Mouse (Mus musculus) retina, embryonic 14.5 days (tissue): ENCODE data around the gene Gm19426.

ENCODE experiments used
- DNase-seq: peaks from one replicate; pipeline ENCODE4 v3.0.0-alpha.2; 2015; ENCODE audit warnings: low spot score

Gm19426 gene

DNA sequence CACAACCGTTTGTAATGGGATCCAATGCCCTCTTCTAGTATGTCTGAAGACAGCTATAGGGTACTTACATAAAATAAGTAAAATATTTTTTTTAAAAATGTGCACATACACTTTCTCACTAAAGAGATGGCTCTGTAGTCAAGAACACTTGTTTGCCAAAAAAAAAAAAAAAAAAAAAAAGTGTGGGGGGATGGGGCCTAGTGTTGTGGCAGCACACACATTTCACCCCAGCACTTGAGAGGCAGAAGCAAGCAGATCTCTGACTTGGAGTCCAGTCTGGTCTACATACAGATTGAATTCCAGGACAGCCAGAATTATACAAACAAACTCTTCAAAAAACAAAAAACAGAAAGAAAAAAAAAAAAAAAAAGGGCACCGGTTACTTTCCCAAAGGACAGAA, 22.7 kb downstream of the Gm19426 start:
- no peak for DNase-seq

DNA sequence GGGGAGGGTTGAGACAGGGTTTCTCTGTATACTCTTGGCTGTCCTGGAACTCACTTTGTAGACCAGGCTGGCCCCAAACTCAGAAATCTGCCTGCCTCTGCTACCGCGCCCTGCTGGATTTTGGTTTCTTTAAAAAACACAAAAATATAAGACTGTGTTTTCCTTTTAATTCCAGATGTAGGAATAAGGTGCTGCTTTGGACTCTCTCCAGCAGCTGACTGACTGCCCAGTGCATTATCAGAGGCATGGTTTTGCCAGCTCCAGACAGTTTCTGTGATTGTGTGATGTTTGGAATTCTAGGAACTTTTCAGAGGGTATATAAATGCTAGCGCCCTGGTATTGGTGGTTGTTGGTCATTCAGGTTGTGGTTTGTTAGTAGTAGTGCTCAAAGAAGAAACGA, 26.1 kb downstream of the Gm19426 start:
- DNase-seq: no peak

DNA sequence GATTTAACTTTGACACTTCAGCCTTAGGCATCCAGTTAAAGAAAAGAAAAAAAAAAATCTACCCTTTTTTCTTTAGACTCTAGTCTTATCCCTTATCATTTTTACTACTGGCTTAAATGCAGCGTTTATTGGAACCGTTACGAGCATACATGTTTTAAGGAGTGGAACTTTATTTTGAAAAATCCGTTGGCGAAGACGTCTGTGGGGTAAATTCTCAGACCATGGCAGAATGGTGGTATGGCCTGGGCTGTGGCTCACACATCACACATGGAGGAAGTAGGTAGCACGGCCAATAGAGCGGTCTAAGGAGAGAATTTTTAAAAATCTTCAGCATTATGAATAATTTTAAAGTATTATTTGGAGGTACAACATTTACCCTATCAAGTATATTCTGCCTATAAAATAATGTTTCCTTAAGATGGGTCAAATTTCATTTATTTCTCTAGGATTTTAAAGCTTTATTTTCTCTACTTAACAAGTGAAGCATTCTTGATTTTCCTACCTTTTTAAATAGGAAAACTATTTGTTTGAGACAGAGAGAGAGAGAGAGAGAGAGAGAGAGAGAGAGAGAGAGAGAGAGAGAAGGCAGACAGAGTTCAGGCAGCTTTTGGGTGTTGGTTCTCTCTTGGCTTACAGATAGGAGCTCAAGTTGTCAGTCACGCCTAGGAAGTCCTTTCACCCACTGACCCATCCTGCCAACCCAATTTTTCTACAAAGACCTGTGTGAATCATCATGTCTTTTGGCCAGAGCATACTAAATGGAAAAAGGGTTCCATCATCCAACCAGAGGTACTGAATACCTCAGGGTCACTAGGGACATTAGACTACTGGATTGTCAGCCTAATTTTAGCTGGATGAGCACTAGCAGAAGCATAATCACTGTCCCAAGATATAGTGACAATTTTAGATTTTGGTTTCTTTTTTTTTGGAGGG, 26.8 kb downstream of the Gm19426 start:
- peak; percentile 2 for DNase-seq

DNA sequence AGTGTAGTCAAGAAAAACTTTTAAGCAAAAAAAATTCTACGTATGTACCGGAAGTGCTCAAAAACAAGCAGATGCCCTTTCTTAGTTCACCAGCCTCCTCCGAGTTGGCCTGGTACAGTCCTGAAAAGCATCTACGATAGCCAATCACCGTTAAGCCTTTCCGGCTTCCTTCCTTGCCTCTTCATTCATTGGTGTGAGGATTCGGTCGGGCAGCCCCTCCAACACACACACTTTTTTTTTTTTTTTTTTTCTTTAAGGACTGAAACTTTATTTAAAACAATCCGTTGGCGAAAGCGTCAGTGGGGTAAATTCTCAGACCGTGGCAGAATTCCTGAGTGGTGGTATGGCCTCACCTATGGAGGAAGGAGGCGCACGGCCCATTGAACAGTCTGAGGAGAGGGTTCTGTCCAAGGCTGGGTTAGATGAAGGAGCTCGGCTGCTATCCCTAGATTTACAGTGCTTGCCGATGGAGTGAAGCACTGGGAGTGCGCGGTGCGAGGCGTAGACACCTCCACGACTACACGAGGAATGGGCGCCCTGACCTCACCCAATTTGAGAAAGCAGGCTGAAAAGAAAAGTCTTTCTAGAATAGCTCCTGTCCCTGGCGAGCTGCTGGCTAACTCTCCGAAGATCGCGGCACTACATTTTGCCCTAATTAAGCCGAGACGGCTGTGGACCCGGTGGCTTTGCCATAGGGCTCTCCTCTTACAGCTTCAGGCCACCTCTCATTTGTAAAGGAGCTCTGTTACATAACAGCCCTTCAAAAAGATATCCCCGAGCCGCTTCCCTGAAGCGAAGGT, 27.7 kb downstream of the Gm19426 start:
- peak; percentile 94 for DNase-seq

DNA sequence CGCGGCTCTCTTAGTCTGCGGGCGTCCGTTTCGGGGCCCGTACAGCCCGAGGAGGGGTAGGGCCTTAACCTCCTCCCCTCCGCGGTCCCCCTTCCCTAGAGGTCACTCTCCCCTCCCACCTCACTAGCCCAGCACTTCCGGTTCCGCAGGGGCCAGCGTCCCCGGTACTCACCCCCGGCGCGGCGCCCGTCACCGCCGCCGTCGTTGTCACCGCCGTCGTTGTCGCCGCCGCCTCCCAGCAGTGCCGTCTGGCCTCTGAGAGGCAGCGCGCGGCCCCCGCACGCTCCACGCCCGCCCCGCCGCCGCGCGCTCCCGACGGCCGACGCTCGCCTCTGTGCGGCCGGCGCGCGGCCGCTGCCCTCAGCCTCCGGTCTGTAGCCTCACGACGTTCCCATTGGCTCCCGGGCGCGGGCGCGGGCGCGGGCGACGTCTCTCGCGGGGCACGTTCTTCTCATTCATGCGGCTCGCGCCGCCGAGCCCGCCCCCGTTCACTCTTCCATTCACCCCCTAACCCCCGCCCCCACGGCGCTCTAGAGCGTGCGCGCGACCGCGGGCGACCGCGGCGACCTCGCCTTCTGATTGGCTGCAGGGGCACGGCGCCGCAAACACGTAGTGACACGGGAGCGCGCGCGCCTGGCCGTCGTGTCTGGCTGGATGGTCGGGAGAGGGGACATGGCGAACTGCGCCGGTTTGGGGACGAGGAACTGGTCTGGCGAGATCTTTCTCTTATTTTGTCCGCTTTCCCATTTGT, 28.5 kb downstream of the Gm19426 start, which contains the start of gene Zdhhc5:
Gene Zdhhc5 (minus strand): TSS at position 370 of the 751 bp plus-strand sequence.
- DNase-seq: peak; percentile 99

DNA sequence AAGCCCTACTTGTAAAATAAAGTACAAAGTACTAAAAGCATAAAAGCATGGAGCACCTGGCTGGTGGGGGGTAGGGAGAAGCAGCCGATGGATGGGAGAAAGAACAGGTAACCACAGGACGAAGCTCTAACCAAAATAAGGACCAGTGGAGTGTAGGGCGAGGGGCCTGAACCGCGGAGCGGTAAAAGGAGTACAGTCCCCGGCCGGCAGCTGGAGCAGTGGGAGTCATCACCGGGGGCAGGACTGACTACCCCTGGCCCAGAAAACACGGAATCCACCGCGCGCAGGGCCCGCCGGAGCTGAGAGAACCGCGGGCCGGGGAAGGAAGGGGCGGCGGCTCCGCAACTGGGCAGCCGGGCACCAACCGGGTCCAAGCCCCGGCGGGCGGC, 29.0 kb downstream of the Gm19426 start:
- DNase-seq: no peak

DNA sequence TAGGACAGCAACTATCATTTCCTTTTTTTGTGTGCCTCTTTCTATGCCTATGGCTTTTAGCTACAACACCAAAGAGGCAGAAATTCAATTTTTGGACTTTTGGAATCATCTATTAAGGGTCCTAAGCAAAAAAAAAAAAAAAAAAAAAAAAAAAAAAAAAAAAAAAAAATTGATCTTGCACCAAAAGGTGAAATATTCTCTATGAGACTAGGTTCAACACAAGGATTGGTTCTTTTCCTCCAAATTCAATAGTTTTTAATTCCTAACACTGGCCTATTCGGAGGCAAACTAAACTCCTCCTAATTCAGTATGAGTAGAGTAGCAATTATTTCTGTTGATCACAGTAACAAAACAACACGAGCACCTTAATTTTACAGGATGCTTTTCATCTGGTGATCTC, 31.6 kb downstream of the Gm19426 start:
- DNase-seq: no peak

DNA sequence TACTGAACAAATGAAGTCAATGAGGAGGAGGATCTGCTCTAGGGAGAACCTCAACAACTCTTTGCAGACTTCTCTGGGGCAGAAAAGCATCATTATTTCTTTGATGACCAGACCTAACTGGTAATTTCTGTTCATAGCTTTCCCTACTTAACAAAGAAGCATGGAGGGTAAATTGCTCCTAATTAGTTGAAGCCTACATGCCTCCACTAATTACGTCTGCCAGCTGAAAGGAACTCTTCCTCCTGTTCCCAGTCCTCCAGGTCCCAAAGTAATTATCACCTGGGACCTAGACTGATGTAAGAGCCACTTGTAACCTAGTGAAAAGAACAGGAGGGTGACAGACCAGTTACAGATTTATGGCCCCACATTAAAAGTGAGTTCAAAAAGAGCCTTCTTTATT, 35.9 kb downstream of the Gm19426 start:
- DNase-seq: no peak

DNA sequence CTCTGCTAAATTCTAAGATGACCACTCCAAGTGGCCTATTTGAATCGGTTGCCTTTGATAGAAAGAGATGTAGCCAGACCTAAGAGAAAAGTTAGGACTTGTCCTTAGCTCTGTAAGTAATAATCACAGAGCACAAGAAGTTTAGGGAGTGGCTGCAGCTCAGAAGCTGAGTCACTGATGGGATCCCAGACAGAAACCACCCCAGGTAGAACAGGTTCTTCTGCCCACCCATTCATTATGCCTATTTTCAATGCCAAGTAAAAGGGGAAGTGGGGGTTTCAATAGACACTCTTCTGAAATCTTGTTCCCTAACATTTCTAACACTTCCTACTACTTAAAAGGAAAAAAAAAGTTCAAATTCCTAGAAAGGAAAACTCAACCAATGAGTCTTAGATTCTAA, 38.2 kb downstream of the Gm19426 start:
- DNase-seq: no peak

DNA sequence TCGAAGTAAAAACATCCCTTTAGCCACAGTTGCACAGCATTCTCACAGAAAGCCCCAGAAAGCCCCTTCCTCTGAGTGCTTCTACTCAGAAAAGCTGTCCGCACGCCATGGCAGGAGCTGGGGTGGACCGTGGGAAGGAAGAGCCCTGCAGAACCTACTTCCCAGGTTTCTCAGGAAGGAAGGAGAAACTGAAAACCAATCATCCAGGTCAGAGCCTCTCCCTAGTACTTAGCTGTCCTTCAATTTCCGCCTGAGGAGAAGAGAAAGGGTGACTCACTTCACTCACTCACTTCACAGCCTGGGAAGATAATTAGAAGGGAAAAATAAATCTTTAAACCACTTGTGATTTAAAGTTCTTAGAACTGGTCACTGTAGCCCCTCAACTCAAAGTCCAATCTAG, 39.1 kb downstream of the Gm19426 start:
- no peak for DNase-seq

DNA sequence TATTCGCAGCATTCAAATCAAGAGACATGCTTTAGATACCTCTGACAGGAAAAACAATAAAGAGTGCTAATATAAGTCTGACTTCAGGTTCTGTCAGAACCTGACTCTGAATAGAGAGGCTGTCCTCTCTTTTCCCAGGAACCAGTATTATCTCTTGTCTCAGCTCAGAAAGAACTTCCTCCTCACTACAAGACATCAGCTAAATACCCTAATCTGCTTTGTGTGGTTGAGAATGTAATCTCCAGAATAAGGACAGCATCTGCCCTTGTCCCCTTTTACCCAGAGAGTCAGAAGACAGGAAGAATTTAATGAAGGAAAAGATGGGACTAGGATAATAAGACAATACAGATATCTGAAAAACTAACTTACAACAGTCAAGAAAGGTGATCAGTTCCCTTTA, 40.0 kb downstream of the Gm19426 start:
- no peak for DNase-seq

DNA sequence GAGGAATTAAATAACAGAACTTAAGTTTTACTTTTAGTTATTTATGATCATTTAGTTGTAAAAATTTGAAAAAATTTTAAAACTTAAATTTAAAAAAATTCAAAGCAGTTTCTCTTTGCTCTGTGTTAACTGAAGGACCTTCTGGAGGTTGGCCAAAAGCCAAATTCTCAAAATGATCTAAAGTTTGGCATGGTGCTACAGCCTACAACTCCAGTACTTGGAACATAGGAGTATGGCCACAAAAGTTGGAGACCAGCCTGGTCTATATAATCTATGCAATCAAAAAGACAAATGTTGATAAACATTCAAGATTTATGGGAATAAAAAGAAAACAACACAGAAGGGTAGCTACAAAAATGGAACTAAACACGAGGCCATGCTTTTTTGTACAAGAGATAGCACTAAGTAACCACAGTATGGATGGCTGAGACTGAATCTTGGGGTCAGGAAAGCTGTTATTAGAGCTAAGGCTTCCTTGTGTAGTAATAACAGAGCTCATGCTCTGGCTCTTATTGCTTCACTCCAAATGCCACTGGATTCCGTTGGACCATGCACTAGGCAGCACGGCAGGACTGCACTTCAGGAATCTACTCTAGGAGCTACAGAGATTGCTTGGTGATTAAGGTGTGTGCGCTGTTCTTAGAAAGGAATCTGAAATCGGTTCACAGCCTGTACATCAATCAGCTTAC, 48.3 kb downstream of the Gm19426 start:
- no peak for DNase-seq
